Mouse (Mus musculus) hindbrain, embryonic 15.5 days (tissue): ENCODE measurements around the gene Cct4. TPM values are rescaled to one million over a fixed set of nuclear protein-coding genes. Genes with fewer than 3 reads are reported as not detected.

Experiments
- ATAC-seq: fragments of 200-750 bp; cut with Nextera tagmentation; 2 replicates; pipeline ENCODE4 v1.8.0; 2017; ENCODE audit warnings: low read depth, moderate number of reproducible peaks, moderate TSS enrichment; ENCODE audit not compliant: low FRiP score
- H3K27ac ChIP-seq: fragments of 300-500 bp; sonication (generic); replicated peaks from 2 replicates; pipeline ENCODE4 v1.5.1; 2015; ENCODE audit warnings: mild to moderate bottlenecking, inconsistent platforms
- H3K27me3 ChIP-seq: fragments of 300-500 bp; sonication (generic); 2 replicates; pipeline ENCODE4 v1.6.1; 2015; ENCODE audit warnings: control low read depth, inconsistent platforms
- H3K36me3 ChIP-seq: fragments of 300-500 bp; sonication (generic); 2 replicates; pipeline ENCODE4 v1.6.1; 2015; ENCODE audit warnings: control low read depth, inconsistent platforms
- H3K4me1 ChIP-seq: fragments of 300-500 bp; sonication (generic); replicated peaks from 2 replicates; pipeline ENCODE4 v1.6.1; 2015; ENCODE audit warnings: control low read depth, inconsistent platforms
- H3K4me2 ChIP-seq: fragments of 300-500 bp; sonication (generic); 2 replicates; pipeline ENCODE4 v1.6.1; 2015; ENCODE audit warnings: moderate library complexity, mild to moderate bottlenecking, inconsistent platforms
- H3K4me3 ChIP-seq: fragments of 300-500 bp; sonication (generic); 2 replicates; pipeline ENCODE4 v1.5.1; 2015; ENCODE audit warnings: mild to moderate bottlenecking, inconsistent platforms
- H3K9ac ChIP-seq: fragments of 300-500 bp; sonication (generic); 2 replicates; pipeline ENCODE4 v1.6.1; 2015; ENCODE audit warnings: inconsistent platforms
- H3K9me3 ChIP-seq: fragments of 300-500 bp; sonication (generic); 2 replicates; pipeline ENCODE4 v1.6.1; 2016; ENCODE audit warnings: control low read depth, inconsistent platforms
- WGBS: fragments of 180-500 bp; shearing (Covaris S2); methylation state at CpG from one replicate; pipeline ENCODE4 v1.1.7; 2015; 5-methylcytosine and 5-hydroxymethylcytosine counted together
- polyA plus RNA-seq: library from polyadenylated mRNA; unstranded; fragments of >200 nt; fragmentation: Nextera tagmentation; extraction: Ambion mirVana; gene quantifications from 2 replicates; pipeline ENCODE4 v1.2.1, GENCODE M21; 2015

Cct4 gene
- polyA plus RNA-seq, 1 experiment from 2014 or later: 259 TPM

DNA sequence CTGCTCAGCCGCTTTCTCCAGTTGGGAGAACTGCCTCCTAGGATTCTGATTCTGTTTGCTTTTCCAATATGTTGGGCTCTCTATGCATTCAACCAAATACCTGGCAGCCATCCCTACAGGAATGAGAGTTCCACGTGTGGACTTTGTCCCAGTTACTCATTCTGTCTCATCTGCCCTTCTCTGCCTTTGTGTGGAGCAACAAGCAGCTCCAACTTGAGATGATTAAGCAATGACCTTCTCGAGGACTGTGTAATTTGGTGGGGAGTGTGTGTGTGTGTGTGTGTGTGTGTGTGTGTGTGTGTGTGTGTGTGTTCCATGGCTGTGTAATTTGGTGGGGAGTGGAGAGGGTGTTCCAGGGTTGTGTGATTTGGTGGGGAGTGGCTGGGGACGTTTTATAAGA lies 62.0 kb downstream of the Cct4 start:
- 68% methylated on average over 4 of the region's 4 CpGs for WGBS
- Histone ChIP-seq H3K9ac (no peak overlapping the region), H3K4me3 (no peak overlapping the region), H3K4me1 (no peaks in the 10 kb centered on the region), H3K9me3 (no peaks in the 10 kb centered on the region), H3K27me3 (no peaks in the 10 kb centered on the region), H3K36me3 (no peaks in the 10 kb centered on the region), H3K27ac (no peak overlapping the region), H3K4me2 (no peak overlapping the region)
- no peak for ATAC-seq

Other genes starting within 250 kb of the Cct4 start
- 3.0 and 4.4 TPM in 2 replicates for gene B3gnt2, start 129.6 kb upstream of the Cct4 start, polyA plus RNA-seq
- 7.1 and 8.0 TPM in 2 replicates for gene Zrsr1, start 18.5 kb upstream of the Cct4 start, polyA plus RNA-seq
- gene Gm28048, start 8.4 kb upstream of the Cct4 start, polyA plus RNA-seq: 3.7 and 3.9 TPM in 2 replicates
- gene Commd1, start 8.1 kb upstream of the Cct4 start, polyA plus RNA-seq: 245 and 261 TPM in 2 replicates
- gene Fam161a, start 17.0 kb downstream of the Cct4 start, polyA plus RNA-seq: 4.5 and 5.8 TPM in 2 replicates